Mouse (Mus musculus): ENCODE measurements at regions not wholly inside any gene's neighbourhood (a gene's known extent, or its start where the extent isn't known, plus 50 kb on each side); places are given as distances from the start of the nearest gene placed in this dataset.

GRCm38 (mm10) chr3:9200156-9200555, 409.7 kb downstream of the Zfp704 start:
- intact Hi-C loops (cut with DNase I): no loop called here
- DNase-seq (ENCODE audit: low spot score in 2 of 2): peak; percentile 42 to 73

DNA sequence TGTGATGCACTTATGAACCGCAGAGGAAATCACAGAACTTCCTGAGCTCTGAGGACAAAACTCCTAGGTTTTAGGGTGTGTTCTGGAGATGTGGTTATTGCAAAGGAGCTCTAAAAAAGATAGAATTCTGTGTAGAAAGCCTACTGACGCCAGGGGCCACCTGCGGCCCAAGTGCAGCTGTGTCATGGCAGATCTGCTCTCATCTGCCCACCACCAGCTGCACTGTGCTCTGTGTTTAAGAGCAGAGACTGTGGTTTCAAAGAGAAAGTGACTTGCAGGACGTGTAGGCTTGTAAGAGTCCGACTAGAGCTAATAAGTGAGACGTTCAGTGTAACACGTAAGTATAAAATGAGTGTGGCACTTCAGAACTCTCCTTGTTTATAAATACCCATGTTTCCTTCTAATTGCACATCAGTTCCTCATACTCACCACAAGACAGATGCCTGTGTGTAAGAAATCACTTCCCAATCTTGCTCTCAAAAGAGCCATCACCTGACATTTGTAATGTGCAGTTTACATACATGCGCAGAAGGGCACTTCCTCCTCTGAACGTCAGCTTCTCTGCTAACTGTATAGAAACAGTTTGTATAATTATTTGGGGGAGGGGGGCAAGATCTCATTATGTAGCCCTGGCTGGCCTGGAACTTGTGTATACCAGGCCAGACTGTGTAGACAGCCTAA, 411.1 kb downstream of the Zfp704 start:
- intact Hi-C loops (cut with DNase I): no loop called here
- DNase-seq (ENCODE audit: low spot score in 2 of 2): no peak

- no peak for DNase-seq (ENCODE audit: low spot score in 2 of 2)
- intact Hi-C loops (cut with DNase I): no loop called here
Observed at GRCm38 (mm10) chr3:9195781-9196180, 414.1 kb downstream of the Zfp704 start.

DNA sequence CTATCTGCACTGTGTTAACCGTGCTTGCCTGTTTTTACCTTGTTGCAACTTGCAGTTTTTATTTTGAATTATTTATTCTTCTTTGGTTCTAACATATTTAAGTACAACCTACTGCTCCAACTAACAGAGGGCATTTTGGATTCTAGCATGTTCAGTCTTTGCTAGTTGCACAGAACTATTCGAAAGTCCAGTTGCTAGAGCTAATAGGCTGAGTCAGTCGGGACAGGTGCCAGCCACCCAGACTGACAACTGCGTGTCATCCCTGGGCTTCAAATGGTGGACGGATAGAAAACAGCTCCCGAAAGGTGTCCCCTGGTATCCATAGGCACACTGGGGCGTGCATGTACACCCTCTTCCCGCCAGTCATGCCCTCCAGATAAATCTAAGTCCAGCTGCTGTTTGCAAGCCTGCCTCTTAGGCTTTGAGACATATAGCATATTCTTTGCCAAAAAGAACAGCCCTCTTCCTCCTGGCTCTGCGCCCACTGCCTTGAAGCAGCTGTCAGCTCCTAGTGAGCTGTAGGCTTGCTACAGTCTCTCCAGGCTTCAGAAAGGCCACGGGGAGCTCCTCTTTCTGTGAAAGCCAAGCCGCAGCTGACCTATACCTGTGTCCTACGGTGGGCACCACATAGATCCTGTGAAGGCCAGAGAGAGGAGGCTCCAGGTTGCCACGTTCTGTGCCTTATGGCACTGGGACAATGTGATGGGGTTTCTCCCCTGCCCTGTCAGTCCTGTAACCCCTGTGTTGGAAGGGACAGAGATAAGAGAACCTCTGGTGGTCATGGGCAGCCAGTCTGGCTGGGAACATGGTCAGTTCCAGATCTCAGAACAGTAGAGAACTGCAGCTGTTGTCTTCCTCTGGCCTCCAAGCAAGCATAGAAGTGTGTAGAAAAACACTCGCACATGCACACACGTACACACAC, 420.3 kb downstream of the Zfp704 start:
- DNase-seq (ENCODE audit: low spot score in 2 of 2): peak; percentile 78 to 85
- intact Hi-C loops (cut with DNase I): no loop called here

DNA sequence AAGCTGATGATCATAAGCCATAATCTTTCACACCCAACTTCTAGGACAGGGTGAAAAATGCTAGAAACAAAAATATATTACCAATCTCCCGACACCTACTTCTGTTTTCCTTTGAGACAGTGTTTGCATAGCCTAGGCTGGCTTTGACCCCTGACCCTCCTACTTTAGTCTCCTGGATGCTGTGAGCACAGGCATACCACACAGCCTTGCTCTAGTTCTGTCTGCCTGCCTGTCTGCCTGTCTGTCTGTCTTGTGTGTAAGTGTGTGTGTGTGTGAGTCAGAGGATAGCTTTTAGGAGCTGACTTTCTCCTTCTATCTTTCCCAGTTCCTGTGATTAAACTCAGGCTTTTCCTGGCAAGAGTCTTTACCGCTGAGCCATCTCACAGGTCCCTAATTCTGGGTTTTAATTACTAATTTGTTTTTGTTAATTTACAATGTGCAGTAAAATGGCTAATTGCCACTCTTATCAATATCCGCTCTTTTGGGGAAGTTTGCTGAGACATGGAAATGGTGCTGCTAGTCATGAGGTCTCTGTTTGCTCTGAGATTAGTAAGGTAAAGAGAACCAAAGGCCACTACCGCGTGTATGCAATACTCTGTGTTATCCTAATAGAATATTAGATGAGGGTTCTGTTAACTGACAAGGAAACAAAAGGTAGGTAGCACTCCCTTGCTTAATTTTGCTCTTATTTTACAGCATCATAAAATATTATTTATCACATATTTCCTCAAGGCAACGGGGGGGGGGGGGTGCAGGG, 423.3 kb downstream of the Zfp704 start:
- no peak for DNase-seq (ENCODE audit: low spot score in 2 of 2)
- intact Hi-C loops (cut with DNase I): no loop called here

DNA sequence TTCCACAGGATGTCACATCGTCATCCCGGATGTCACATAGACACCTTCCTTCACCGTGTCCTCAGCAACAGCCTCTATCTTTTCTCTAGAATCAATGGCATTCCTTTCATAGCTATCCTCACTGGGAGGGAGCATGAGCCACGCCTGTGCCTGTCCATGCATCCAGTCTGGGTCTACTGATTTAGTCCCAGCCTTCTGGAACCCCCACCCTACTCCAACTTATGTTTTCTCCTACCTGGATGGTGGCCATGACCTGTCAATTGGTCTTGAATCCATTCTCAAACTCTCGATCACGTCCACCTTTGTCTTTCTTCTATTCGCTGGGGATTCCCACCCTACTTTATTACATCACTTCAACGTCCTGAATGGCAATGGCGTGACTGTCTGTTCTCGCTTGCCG, 428.3 kb downstream of the Zfp704 start:
- no peak for DNase-seq (ENCODE audit: low spot score in 2 of 2)
- intact Hi-C loops (cut with DNase I): no loop called here

- no peak for DNase-seq (ENCODE audit: low spot score in 2 of 2)
- intact Hi-C loops (cut with DNase I): no loop called here
Observed at GRCm38 (mm10) chr3:9179641-9180040, 430.2 kb downstream of the Zfp704 start.

DNA sequence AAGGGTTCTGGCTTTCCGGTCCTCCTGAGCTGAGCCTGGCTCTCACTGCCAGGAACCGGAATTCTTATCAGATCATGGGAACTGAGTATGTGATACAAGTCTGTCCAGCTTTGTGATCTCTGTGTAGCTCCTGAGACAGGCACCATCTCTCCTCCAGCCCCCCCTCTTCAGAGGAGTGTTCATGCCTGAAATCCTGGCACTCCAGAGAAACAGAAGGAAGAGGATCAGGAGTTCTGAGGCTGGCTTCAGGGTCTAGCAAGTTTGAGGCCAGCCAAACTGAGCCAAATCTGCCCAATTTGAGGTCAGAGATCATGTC, 435.4 kb downstream of the Zfp704 start:
- no peak for DNase-seq (ENCODE audit: low spot score in 2 of 2)

GRCm38 (mm10) chr3:9173643-9174516, 436.0 kb downstream of the Zfp704 start:
- DNase-seq (ENCODE audit: low spot score in 2 of 2): peak; percentile 52 to 72
- intact Hi-C loops (cut with DNase I): no loop called here

More for the DNA sequence above, 435.4 kb downstream of the Zfp704 start:
- intact Hi-C loops (cut with DNase I): no loop called here

- no peak for DNase-seq (ENCODE audit: low spot score in 2 of 2)
- intact Hi-C loops (cut with DNase I): no loop called here
Observed at GRCm38 (mm10) chr3:9171970-9172369, 437.9 kb downstream of the Zfp704 start.

DNA sequence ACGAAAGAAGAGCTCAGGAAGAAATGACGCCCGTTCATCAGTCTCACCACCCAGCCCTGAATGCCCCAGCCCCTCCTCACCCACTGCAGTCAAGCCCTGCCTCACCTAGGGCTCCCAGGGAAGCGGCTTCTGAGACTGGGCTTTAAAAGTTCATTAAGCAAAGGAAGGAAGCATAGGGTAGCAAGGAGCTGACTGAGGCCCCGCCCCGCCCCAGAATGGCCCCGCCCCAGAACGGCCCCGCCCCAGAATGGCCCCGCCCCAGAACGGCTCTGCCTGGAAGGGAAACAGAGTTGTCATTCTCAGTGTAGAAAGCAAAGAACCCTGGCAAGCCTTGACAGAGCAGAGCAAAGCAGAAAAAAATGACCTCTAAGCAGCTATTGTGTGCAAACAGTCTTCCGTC, 440.9 kb downstream of the Zfp704 start:
- intact Hi-C loops (cut with DNase I): no loop called here
- no peak for DNase-seq (ENCODE audit: low spot score in 2 of 2)

- intact Hi-C loops (cut with DNase I): no loop called here
- DNase-seq (ENCODE audit: low spot score in 2 of 2): no peak
Observed at GRCm38 (mm10) chr3:9159073-9159472, 450.8 kb downstream of the Zfp704 start.

DNA sequence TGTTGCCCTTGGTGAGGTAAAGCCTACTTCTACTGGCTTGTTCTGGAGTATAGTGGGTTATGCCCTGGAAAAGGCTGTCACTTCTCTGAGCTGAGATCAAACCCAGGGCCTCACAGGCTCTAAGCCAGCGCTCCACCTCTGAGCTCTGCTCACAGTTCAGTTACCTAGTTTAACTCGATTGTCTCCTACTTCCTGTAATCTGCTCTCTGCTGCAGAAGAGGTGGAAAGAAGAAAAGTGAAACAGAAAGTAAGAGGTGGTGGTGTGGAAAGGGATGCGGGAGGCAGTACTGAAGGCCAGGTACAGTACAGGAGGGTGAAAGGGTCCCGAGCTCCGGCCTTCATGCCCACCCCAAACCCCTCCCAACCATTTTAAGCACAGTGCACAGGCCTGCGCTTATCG, 455.7 kb downstream of the Zfp704 start:
- no peak for DNase-seq (ENCODE audit: low spot score in 2 of 2)
- intact Hi-C loops (cut with DNase I): no loop called here

DNA sequence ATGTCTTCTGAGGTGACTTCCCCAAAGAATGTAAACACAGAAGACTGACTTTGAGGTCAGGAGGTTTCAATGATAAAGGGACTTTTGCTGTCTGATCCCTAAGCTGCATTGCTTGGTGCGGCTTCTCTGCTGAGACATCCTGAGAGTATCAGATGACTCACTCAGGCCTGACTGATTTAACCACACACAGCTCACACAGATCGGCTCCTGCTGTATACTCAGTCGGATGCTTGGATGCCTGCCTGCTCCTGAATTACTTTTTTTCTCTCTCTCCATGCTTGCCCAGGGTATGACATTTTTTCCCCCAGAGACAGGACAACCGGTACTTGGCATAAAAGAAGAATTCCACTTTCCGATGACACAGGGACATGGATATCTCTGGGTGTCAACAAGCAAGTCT, 456.2 kb downstream of the Zfp704 start:
- intact Hi-C loops (cut with DNase I): no loop called here
- DNase-seq (ENCODE audit: low spot score in 2 of 2): peak; percentile 8 to 12

DNA sequence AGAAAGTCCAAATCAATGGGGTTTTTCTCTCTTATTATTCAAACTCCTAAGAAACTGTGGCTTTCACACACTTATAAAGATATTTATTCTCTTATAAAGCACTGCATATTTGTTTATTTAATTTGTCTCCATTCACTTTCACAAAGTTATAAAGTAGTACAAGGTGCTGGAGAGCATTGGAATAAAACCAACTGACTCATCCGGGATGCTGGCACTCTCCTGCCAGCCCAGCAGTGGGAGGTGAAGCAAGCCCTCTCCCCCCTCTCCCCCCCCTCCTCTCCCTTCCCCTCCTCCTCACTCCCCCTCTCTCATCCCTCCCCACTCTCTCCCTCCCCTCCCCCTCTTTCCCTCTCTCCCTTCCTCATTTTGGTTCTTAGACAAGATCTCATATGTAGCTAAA, 457.6 kb downstream of the Zfp704 start:
- intact Hi-C loops (cut with DNase I): no loop called here
- no peak for DNase-seq (ENCODE audit: low spot score in 2 of 2)

- intact Hi-C loops (cut with DNase I): no loop called here
- DNase-seq (ENCODE audit: low spot score in 2 of 2): no peak
Observed at GRCm38 (mm10) chr3:9151590-9151989, 458.3 kb downstream of the Zfp704 start.

GRCm38 (mm10) chr3:9148605-9149004, 461.3 kb downstream of the Zfp704 start:
- DNase-seq (ENCODE audit: low spot score in 2 of 2): no peak
- intact Hi-C loops (cut with DNase I): no loop called here

GRCm38 (mm10) chr3:9146481-9146880, 463.4 kb downstream of the Zfp704 start:
- DNase-seq (ENCODE audit: low spot score in 2 of 2): no peak
- intact Hi-C loops (cut with DNase I): no loop called here

DNA sequence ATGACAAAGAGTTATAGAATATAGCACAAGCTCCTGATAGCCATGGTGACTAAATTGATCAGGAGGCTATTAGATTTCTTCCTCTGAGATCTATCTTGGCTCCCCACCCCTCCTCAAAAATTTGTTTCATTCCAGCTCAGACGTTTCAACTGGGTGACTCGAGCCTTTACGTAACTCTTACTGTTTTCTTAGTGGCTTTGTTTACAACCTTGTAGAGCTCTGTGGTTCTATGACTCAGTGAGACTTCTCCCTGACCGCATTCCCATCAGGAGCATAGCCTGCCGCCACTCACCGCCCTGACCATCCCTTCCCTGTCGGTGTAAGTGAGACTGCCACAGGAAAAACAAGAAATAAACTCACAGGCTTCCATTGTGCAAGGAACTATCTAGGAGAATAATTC, 464.3 kb downstream of the Zfp704 start:
- no peak for DNase-seq (ENCODE audit: low spot score in 2 of 2)
- intact Hi-C loops (cut with DNase I): no loop called here

Measured in left cerebral cortex, postnatal 14 days (tissue).